Mouse (Mus musculus) kidney, adult 9 months (tissue): ENCODE measurements around the gene Tomm40l.

Experiments
- DNase-seq: peaks from one replicate; pipeline ENCODE4 v3.0.0; 2022

Tomm40l gene

DNA sequence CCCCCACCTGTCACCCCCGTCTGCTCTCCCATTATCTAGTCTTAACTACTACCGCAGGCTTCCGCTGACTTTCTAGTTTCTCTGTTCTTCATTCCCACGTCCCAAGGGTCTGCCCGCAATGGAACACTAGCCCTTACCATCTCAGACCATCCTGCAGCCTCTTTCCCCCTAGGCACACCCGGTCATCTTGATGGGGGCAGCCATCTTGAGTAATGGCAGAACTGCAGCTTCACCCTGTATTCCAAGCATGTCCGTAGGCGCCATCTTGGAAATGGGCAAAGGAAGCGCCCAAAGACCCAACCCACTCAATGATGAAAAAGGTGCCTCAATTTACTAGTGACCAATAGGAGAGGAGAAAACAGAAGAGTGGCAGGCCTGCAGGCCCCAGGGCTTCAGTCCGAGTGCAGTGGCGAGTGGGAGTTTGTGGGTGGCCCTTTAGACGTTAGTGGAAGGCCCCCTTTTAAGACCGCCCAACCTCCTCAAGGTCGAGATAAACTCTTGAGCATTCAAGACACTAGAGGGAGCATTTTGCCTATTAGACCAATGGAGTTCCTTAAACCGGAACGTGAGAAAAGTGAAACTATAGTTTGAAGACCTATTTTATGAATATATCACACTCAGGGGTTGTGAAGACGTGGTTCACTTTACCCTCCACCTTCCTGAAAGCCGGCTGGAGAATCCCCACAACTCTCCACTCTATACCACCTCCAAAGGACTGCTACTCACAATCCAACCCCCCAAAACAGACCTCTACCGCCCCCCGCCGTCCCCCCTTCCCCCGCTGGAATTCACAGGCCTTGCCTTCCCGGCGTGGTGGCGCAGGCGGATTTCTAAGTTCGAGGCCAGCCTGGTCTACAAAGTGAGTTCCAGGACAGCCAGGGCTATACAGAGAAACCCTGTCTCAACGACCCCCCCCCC, at the start of gene Tomm40l:
TSS of gene Tomm40l (minus strand) at position 277 of the 918 bp plus-strand sequence.
- DNase-seq: peak; percentile 99

DNA sequence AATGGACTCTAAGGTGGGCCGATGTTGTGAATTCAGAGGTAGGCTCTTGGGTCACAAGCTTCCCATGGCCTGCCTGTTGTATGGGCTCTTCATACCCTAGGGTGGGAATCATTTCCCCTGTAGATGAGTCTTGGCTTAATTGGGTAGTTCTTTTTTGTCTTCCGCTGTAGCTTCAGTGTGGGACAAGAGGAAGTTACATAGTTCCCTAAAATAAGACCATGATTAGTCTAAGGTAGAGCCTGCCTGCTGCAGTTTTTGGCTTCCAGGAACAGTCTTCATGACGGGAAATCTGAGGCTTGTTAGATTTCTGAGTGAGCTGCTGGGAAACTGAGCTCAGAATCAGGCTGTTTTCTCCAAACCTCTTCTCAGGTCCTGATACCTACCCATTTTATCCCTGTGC, 49.8 kb upstream of the Tomm40l start:
- DNase-seq: no peak

DNA sequence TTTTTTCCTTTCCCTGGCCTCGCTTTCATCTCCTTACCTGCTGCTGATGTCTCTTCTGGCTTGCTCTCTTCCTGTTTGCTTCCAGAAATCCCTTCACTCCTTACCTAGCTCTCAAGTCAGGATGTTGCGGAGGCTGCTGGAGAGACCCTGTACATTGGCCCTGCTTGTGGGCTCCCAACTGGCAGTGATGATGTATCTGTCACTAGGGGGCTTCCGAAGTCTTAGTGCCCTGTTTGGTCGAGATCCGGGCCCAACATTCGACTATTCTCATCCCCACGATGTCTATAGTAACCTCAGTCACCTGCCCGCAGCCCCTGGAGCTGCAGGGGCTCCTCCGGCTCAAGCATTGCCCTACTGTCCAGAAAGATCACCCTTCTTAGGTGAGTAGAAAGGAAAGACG, 49.3 kb upstream of the Tomm40l start:
- no peak for DNase-seq

DNA sequence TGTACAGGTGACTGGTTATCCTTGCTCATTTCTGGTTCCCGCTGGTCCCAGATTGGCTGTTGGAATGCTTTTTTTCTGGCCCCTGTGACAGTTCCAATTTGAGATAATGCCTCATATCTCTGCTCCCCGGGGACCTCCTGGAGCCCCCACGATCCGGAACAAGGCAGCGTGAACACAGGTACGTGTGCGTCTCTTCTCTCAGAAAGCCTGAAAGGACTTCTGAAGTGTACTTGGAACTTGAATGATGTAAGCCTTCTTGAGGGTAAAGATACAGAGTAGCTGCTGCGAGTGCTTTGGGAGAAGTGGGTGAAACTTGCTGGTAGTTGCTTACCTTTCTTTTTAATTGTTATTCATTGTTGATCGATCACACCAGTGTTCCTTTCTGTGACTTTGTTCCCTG, 48.9 kb upstream of the Tomm40l start:
- no peak for DNase-seq

DNA sequence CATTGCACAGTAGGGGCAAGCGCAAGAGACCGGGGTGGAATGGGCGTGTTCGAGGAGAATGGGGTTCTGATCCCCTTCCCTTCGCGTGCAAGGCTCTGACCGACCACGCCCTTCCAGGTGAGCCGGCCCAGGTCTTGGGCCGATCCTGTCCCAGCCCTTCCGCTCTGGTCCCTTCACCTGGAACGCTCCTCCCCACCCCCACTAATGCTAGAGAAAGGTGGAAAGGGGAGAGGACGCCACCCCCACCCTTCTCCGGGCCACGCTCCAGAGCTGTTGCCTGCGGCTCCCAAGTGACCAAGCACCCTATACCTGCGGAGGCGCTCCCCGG, 48.2 kb upstream of the Tomm40l start:
- DNase-seq: peak; percentile 77

DNA sequence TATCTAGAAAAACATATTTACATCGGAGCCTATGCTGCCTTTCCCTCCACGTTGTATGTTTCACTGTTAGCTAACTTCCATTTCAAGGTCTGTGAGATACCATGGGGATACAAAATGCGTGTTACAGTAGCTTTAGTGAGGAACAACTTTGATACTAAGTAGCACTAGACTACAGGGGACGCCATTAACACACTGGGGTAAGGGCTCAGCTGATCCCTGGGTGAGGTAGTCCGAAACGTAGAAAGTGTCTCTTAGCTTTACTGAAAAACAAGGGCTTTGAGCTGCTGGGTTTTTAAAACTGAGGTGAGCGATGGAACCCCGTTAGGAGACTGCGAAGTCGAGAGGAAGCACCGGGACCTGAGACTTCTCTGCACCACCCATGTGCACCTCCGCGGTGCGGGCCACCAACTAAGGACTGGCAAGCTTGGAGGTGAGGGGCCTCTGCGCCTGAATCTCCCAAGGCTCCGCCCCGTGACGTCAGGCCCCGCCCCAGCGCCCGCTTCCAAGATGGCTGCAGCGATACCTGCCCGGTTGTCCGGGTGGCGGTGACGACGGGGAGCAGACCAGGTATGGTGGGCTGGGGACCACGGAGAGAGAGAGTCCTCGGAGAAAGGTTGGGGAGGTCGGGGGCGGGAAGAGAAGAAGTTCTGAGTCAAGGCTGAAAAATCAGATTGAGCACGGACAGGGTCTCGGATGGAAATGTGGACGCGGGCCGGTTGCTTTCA, 47.7 kb upstream of the Tomm40l start, which contains the start of gene B4galt3:
TSS of gene B4galt3 (plus strand) at position 481 of the 725 bp plus-strand sequence.
- peak; percentile 97 for DNase-seq

DNA sequence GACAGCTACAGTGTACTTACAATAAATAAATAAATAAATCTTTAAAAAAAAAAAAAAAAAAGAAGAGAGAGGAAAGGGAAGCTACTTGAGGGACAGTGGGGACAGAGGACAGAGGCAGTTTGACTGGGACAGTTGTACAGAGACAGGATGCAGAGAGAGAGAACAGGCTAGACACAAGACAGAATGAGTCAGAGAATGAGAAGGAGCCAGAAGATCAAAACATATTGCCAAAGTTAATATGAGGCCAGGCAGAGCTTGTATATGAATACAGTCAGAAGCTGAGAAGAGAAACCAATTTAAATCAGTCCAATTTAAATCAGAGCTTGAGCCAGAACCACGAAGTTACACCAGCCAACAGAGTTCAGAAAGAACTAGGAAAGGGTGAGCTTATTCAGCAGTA, 46.0 kb upstream of the Tomm40l start:
- no peak for DNase-seq

DNA sequence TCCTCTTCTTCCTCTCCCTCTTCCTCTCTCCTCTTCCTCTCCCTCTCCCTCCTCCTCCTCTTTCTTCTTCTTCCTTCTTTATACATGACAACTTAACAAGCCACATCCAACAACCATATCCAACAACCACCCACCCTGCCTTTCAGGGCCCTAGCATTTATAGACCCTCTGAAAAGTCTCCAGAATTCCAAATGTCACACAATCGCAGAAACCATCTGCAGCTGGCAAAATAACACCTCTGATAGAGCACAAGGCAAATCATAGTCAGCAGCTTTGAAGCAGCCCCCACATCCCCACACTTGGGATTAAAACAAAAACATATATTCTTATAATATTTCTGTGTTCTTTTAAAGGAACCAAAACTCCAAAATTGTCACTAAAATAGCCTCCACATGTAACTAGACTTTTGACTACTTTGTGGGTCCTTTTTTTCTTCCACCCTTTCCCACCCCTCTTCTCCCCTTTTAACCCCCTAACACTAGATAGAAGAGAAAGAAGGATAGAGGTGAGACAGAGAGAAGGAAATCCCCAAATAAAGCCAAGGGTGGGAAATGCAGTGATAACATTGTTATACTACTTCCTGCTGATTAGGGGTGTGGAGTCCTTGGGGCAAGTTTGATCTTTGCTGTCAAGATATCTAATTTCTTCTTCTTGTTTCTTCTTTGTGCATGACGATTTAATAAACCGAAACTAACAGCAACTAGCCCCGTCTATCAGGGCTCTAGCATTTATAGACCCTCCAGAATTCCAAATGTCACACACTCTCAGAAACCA, 43.8 kb upstream of the Tomm40l start:
- no peak for DNase-seq

DNA sequence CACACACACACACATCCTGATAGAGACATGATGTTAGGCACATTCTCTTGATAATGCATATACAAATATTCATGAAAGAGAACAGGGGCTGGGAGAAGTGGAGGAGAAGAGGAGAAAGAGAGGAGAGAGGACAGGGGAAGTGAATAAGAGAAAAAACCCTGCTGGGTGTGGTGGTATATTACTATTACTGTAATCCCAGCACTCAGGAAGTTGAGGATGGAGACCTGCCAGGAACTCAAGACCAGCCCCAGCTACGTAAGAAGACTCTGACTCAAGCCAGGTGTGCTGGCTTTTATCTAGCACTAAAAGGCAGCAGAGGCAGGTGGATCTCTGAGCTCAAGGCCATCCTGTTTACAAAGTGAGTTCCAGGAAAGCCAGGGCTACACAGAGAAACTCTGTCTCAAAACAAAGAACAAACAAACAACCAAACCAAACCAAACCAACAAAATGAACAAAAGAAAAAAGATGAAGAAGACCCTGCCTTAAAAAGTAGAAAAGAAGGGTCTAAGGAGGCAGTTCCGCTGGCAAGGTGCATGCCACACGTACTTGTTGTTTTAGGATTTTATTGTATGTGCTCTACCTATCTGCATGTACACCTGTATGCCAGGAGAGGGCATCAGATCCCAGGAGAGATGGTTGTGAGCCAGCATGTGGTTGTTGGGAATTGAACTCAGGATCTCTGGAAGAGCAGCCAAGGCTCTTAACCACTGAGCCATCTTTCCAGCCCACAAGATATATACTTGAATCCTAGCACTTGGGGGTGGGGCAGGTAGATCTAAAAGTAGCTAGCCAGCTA, 41.5 kb upstream of the Tomm40l start:
- DNase-seq: no peak

DNA sequence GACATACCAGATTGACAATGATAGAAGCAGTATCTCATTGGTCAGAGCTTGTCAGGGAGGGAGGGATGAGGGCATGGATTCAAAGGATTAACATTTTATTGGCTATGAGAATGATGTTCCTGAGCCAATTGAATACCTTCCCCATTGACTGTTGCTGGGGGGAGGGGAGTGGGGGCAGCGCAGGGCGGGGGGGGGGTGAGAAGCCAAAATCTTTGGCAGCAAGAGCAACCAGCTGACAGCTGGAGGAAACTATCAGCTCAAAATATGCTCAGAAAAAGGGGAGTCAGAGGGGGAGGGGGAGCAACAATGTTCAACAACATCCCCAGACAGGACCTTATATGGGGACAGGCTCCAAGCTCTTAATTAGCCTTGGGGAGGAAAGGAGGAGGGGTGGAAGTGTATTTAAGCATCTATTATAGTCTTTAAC, 40.9 kb upstream of the Tomm40l start:
- DNase-seq: peak; percentile 61

DNA sequence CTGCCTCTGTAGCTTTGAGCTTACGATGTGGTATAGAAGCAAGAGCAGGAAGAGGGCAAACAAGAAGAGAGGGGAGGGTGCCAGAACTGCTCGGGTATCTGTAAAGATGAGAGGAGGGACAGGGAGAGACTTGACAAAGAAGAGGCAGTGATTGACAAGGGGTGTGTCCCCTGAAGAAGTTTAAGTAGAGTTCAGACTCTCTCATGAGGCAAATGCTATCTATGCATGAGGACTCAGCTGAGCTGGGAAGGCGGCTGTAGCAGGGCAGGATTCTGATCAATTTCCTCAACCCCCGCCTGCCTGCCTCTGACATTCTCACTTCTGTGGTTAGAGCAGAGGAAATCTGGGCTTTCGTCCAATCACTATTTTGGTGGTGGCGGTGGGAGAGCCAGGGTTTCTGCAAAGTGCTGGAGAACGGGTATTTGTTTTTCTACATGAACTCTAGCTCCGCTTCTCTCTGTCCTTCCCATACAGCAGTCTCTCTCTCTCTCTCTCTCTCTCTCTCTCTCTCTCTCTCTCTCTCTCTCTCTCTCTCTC, 40.3 kb upstream of the Tomm40l start:
- DNase-seq: peak; percentile 67

DNA sequence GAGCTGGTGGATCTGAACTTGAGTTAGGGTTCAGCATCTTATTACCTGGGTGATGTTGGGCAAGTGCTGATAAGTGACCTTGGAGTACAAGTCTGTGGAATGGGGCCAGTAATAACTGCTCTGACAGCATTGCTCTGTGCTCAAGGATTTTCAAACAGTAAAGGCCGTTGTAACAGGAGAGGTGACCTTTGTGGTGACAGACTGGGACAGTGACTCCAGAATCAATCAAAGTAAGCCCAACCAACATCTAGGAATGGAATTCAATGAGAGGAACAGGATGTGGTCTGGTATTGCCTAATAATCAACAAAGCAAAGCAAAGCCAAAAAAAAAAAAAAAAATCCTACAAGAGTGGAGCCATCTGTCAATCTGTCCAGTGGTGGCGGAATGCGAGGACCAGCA, 38.0 kb upstream of the Tomm40l start:
- no peak for DNase-seq

DNA sequence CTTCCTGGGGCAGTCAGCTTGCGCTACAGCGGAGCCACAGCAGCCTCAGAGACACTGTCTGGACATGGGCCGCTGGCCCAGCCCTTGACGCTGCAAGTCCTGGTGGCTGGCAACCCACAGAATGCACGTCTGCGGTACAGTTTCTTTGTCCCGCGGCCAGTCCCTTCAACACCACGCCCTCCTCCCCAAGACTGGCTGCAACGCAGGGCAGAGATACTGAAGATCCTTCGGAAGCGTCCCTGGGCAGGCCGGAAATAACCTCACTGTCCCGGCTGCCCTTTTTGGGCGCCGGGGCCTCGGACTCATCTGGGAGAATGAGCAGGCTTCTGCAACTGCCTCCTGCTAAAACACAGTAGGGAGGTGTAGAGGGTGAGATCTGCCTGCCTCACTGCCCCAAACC, 36.6 kb upstream of the Tomm40l start:
- no peak for DNase-seq

DNA sequence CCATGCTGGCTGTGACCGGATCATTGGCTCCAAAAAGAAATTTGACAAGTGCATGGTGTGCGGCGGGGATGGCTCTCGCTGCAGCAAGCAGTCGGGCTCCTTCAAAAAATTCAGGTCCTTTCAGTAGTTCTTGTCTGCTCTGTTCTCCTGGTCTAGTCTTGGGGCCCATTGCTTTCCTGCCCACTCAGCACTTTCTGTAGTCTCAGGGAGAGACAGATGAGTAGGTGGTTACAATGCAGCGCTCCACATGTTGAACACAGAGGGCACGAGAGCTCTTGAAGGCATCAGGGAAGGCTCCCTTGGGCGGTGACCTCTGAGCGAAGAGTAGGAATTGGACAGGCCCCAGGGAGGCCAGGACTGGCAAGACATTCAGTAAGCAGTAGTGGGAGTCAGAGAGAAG, 35.5 kb upstream of the Tomm40l start:
- no peak for DNase-seq

DNA sequence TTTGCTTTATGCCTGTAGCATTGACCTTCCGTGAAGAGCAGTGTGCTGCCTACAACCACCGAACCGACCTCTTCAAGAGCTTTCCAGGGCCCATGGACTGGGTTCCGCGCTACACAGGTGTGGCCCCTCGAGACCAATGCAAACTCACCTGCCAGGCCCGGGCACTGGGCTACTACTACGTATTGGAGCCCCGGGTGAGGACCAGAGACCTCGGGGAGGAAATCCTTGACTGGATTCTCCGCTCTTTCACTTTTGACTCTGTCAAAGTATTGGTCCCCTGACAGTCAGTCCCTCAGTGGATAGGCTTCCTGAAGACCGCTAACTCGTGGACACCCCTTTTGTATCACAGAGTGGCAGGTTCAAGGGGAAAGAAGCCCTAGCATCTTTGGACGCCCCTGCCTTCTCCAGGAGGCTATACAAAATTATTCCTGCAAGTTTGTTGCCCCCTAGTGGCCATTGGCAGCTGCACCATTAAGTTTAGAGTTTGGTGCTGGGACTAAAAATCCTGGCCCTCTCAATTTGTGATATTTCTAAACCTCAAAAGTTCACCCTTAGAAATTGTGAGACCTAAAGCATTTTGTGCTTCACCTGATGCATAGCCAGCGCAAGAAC, 34.7 kb upstream of the Tomm40l start:
- DNase-seq: peak; percentile 79

DNA sequence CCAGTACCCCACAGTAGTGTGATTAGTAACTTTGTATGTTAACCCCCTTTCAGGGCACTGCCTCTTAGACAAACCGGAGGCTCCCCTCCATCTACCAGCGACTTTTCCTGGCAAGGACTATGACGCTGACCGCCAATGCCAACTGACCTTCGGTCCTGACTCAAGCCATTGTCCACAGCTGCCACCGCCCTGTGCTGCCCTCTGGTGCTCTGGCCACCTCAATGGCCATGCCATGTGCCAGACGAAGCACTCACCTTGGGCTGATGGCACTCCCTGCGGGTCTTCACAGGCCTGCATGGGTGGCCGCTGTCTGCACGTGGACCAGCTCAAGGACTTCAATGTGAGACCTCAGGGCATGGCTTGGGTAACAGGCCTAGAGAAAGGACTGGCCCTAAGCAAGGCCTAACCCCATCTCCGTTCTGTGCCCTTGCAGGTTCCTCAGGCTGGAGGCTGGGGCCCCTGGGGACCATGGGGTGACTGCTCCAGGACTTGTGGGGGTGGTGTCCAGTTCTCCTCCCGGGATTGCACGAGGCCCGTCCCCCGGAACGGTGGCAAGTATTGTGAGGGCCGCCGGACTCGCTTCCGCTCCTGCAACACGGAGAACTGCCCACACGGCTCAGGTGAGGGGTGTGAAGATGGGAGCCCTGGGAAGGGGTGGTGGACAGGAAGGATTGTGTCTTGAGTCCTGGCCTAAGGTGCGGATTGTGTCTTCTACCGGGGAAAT, 33.9 kb upstream of the Tomm40l start:
- peak; percentile 77 for DNase-seq

DNA sequence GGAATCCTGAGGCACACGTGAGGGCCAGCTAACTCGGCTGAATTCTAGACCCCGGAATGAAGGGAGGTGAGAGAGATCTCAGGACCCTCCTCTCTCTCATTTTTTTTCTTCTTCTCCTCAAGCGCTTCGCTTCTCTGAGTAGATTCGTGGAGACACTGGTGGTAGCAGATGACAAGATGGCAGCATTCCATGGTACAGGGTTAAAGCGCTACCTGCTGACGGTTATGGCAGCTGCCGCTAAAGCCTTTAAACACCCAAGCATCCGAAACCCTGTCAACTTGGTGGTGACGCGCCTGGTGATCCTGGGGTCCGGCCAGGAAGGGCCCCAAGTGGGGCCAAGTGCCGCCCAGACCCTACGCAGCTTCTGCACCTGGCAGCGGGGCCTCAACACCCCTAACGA, 30.1 kb upstream of the Tomm40l start:
- no peak for DNase-seq

DNA sequence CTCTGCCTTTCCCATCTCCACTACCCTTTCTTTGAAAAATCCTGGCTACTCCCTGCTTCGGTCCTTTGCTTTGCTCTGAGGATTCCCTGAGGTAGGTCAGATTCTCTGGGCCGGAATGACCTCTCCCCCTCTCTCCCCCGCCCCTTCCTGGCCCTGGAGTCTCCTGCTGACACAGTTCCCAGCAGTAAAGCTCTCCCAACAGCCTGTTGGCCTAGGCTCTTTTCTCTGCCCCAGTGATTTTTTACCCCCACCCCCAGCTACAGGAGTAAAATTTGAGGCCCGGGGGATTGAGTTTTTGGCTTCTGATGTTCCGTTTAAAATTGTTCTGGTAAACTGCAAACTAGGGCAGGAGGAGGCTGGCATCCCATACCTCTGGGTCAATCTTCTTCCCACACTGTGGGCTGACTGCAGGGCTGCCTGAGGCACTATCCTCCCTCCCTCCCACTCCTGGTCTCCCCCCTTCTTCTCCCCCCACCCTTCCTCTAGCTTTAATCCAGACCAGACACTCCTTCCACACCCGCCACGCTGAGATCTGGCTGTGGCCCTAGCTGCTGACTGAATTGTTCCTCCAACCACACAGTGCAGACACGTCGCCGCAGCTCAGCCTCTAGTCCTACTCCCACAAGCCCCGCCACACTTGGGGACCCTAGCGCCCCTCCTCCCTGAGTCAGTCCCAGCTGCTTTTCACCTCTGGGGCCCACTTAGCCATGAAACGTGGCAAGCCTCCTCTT, 29.4 kb upstream of the Tomm40l start:
- no peak for DNase-seq

DNA sequence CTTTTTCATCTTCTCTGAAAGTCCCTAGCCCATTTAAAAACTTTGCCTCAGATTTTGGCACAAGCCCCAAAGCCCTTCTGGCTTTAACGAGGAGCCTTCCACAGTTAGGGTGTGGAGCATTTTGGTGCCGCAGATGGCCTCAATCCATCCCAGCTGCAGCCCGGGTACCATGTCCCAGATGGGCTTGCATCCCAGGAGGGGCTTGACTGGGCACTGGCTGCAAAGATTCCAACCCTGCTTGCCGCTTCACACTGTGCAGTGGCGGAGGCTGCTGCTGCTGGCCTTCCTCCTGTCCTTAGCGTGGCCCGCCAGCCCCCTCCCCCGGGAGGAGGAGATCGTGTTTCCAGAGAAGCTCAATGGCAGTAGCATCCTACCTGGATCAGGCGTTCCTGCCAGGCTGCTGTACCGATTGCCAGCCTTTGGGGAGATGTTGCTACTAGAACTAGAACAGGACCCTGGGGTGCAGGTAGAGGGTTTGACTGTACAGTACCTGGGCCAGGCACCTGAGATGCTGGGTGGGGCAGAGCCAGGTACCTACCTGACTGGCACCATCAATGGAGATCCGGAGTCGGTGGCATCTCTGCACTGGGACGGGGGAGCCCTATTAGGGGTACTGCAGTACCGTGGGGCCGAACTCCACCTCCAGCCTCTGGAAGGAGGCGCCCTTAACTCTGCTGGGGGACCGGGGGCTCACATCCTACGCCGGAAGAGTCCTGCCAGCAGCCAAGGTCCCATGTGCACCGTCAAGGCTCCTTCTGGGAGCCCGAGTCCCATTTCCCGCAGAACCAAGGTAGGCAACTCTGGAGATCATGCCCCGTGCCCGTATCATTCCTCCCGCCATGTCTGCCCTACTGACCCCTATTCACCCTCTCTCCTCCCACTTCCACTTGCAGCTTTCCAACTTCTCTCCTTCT, 28.6 kb upstream of the Tomm40l start, which contains the start of gene Ndufs2:
TSS of gene Ndufs2 (minus strand) at position 709 of the 914 bp plus-strand sequence.
- DNase-seq: no peak
